Mouse (Mus musculus) gonadal fat pad, adult 2 months (tissue): ENCODE results near the gene Ifnar2. TPM values are rescaled to one million over a fixed set of nuclear protein-coding genes. Genes with fewer than 3 reads are reported as not detected.

Source experiments
- DNase-seq: peaks from one replicate; pipeline ENCODE4 v3.0.0-alpha.2; 2012; ENCODE audit warnings: low read depth
- polyA plus RNA-seq: library from polyadenylated mRNA; depleted of rRNA; stranded (reverse); fragments of >200 nt; gene quantifications from 2 replicates; pipeline ENCODE4 v1.2.3, GENCODE M21; 2012

Gene Ifnar2
- polyA plus RNA-seq, 1 experiment = 81.7 TPM

DNA sequence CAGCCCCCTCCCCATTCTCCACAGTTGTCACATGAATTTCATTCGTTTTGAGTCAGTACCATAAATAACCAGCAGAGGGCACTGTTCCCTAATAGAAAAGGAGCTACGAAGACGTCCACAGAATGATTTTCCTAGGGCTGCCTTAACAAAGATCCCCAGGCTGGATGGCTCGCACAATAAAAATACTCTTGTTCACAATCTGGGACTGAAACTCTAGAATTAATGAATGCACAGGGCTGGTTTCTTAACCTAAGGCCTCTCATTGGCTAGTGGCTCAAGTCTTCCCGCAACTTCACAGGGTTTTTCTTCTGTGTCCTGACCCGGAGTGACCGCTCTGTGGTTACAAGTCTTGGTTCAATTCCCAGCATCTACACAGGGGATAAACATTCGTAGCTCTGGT is 14.0 kb upstream of the Ifnar2 start:
- no peak for DNase-seq

DNA sequence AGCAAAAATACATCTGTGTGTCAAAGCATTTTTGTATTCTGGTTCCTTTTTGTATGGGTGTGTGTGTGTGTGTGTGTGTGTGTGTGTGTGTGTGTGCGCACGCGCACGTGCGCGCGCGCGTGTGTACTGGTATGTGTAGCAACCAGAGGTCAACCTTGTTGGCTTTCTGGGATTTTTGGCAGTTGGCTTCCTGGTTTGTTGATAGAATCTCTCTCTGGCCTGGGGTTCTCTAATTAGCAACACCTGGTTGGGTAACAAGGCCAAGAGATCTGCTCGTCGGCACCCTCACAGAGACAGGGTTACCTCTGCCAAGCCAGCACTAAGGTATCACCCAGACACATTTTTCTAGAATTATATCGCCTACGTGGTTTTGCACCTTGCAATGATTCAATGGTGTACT is 13.1 kb upstream of the Ifnar2 start:
- no peak for DNase-seq

DNA sequence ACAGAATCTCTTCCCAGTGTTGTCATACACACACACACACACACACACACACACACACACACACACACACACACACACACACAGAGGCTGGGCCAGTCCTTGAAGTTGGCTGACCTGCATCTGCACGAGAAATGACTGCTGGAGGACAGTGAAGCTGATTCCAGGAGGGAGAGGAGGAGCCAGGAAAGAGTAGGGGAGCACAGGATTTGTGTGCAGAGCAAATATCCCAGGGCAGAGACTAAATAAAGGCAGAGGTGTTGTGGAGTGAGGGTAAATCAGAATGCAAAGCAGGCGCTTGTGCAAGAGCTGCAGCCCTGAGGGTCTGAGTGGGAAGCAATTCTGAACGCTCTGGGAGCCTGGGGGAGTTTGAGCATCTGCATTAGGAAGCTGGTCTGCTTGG is 12.4 kb upstream of the Ifnar2 start:
- no peak for DNase-seq

DNA sequence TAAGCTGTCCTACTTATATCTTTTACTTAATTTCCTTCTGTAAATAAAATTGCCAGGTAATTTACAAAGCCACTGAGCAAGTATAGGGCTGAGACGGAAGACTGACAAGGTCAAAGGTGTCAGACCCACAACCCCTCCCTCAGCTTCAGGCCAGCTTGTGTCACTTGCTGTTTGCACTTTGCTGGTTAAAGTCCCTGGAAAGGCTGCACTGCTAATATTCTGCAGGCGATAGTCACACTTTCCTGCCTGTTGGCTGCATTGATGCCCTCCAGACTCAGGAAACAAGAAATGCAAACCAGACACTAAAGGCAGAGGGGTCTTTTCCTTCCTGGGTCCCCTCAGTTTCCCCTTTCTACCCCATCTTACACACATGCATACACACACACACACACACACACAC is 10.6 kb upstream of the Ifnar2 start:
- DNase-seq = no peak

DNA sequence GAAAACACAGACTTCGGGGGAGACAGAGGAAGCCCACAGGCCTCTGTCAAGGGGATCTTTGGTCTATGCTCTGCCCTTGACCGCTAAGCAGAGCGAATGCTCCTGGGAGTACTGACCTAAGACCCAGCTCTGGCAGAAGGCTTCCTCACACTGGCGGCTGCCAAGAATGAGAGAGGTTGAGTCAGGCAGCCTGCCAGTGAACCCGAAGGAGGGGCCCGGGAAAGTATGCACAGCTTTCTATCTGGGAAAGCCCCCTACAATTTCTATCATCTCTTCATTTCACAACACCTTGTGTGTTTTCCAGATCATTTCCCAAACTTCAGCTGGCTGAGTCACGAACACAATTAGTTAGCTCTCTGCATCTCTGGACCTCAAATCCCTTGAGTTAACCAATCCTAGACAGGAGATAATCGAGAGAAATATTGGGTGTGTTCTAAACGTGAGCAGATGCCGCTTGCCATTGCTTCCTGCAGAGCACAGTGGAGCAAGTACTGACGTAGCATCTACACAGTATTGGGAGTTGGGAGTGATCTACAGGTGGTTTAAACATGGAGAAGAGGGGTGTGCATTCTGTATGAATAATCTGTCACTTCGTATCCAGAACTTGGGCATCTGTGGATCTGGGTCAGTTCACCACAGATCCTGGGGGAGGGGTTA is 9.8 kb upstream of the Ifnar2 start:
- DNase-seq = no peak

DNA sequence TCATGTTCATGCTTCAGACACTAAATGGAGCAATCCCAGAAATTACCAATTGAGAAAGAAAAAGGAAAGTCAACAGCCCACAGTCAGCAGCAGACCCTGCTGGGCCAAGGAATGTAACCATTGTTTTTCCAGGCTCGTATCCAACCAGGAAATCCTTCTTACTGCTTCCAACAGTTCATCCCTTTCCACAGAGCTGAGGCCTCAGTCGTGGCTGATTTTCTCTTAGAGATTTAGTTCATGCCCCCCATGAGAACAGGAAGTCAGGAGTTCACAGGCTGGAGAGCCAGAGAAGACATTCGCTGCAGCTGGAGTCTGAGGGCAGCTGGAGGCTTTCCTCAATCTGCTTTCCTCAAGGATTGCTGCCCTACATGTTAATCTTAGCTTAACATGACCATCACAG is 9.1 kb upstream of the Ifnar2 start:
- DNase-seq = no peak

DNA sequence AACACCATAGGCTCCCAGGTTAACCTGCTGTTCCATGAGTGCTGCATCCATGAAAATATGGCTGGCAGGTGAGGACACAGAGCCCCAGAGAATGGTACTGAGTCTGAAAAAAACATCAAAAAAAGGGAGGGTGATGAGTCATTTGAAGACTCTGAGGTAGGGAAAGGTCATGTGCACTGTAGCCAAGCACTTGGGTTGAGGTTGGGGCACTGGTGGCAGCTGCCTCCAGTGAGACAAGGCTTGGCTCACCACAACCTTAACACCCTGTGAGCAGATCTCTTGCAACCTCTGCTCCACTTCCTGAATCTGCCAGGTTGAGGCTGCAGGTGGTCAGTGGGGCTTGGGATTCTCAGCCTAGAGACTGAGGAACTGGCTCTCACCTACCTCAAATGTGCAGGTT is 6.0 kb upstream of the Ifnar2 start:
- DNase-seq = no peak

DNA sequence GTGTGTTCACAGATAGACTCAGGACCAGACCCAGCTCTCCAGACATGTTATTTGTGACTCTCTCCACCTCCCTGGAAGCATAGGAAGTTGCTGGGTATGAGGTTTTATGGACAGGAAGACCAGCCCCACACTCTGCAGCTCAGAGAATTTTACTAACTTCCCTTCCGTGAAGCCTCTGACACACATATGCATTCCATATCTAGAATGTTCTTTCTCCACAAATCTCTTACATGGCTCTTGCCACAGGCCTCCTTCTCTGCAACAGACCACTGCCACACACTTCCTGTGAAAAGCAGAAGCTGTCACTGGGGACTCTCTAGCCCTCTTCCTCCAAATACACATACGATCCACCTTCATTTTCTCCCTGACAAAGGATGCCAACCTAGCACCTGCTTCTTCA is 5.5 kb upstream of the Ifnar2 start:
- no peak for DNase-seq

DNA sequence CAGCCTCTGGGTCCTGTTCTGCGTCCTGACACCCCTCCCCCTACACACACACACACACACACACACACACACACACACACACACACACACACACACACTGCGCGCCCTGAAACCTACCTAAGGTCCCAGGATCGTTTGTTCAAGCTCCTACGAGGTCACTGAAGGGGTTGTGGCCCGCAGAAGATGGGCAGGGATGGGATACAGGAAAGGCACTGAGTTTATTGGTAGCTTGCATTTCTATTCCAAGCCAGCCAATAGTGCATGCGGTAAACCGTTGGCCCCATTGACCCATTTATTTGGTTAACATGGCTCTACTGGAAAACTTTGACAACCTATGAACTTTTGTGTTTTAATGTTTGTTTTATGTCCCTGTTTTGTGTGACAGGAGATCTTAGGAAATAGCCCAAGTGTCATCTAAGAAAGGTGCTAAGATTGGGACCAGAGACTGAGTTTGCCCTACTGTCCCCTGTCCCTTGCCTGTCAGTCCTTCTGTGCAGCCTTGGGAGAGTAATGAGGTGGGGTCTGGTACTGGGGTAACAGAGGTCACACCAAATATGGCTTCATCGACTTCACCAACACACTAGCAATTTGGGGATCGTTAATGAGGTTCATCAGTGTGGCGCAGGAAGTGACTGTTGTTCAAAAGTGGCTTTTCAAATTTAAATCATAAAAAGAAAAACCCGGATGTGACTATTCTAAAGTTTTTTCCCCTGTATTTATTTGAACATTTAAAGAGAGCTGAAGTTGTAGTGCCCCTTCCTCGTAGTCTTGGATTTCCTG is 1.1 kb downstream of the Ifnar2 start:
- DNase-seq = no peak

DNA sequence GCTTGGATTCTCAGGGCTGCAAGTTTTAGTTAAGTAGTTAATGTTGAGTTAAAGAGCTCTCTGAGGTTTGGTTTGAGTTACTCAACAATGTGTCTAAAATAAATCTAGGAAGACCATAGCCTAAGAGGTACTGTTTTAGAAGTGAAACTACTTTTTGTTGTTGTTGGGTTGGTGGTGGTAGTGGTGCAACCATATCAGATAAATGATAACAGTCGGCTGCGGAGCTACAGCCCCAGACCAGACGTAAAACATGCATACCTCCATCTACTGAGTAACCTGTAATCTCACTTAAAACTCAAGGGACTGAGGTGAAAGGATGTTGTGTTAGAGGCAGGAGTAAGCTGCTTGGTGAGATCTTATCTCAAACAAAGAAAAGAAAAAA is 1.7 kb downstream of the Ifnar2 start:
- no peak for DNase-seq

DNA sequence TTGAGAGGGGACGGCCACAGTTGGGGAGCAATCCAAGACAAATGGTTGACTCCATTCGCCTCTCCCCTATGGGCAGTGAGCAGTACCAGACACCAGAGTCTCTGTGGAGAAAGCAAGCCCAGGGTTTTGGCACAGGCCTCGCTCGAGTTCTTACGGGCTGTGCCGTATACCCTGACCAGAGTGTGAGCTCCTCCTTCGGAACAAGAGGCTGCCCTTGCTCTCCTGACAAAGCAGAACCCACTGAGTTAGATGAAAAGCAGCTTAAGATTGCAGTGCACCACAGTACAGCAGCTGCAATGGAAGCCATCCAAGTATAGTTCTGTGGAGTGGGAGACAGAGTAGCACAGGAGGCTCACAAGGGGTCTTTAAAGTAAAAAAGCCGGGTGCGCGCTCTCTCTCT is 4.1 kb downstream of the Ifnar2 start:
- no peak for DNase-seq

DNA sequence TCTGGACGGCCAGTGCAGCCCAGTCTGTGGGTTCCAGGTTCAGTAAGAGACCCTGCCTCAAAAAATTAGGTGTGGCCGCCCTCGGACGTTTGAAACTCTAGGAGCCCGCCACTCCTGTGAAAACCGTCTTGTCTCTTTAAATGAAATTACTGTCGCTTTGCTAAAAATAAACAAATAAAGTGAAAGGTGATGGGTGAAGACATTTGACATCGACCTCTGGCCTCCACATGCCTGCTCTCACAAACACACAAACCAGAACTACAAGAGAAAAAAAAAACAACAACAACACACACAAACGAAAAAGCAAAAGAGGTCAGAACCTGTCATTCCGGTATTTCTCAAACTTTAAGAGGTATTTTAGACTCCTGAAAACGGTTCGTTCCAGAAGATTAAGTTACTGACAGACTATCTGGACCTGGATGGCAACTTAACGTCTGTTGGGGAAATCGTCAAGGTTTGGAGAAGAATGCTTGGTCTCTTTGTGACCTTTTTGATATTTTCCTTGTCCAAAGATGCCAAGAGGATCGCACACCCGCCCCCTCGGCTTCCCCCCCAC is 5.9 kb downstream of the Ifnar2 start:
- no peak for DNase-seq

DNA sequence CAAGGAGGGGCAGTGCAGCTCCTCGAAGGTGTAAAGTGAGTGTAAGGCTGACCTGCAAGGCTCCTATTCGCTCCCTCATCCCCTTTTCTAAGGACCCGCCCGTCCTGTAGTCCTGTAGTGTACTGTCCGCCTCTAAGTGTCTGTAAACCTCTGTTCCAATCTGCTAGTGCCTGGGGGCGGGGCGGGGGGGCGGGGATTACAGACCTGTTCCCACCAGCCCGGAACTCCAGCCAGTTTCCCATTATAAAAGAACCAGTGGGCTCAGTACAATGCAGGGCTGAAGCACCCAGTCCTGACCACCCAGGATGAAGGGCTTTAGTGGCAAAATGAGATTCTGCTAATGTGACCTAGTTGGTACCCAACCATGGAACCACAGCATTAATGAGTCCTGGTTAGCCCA is 6.4 kb downstream of the Ifnar2 start:
- DNase-seq = no peak

DNA sequence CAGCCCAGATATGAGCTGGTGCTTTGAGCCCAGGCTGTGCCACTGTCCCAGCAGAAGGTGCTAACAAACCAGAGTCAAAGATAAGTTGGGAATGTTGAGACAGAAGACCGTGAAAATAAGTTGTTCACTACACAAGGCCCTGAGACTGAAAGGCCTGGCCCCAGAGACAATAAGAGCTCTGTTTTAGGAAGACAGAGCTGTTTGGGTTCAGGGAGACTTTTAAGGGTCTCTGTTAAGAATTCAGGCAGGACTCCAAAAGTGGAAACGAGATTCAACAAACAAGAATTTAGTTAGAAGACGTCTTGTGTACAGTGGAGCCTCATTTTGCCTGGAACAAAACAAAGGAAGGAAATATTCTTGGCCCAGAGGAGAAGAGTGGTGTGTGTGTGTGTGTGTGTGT is 6.8 kb downstream of the Ifnar2 start:
- DNase-seq = no peak

DNA sequence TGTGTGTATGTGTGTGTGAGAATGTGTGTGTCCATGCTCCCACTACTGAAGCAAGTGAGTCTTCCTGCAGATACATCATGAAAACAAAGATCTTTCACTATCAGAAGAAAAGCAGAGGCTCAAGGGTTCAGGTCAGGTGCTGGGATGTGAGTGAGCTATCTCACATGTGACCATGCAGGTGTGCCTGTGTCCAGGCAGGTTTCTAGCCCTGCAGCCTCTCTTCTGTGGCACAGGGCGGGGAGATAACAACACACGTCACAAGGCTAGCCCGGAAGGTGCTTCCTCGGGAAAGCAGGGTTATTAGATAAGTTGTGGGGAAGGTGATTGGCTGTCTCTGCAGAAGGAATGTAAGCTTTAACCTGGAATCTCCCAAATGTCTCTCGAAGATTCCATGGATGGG is 7.6 kb downstream of the Ifnar2 start:
- no peak for DNase-seq

DNA sequence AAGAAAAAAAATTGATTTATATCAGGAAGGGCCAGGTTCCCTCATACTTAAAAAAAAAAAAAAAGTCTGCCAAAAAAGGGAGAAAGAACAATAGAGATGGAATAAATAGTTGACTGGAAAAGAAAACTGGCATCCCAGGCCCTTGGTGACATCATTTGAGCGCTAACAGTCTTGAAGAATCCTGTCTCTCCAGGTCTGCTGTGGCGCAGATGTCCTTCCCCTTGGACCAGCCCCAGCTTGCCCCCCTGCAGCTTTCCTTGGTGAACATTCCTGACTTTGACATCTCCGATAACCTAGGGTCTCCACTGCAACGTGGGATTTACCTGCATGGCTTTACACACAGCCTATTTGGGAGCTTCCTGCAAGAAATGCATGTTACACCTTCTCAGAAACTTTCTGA is 9.0 kb downstream of the Ifnar2 start:
- no peak for DNase-seq

DNA sequence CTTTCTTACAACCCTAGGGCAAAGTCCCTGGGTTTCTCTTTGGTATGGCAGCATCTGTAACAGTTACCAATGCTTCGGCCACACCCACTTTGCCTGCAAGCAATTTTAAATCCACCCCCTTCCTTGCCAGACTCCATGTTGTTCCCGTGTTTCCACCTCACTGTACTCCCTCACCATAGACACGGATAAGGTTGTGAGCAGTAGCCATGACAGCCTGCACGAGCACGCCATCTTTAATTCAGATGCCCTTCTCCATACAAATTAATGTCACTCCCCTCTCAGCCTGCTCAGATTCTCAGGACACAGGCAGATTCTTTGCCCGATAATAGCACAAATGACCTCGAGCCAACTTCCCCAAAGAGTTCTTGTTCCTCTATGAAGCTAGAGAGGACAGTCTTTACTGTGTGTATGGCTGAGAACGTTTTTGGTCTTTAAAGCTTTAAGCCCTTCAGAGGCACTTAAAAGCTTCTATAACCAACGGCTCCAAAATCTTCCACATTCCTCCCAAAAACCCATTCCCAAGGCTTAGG is 9.7 kb downstream of the Ifnar2 start:
- no peak for DNase-seq

DNA sequence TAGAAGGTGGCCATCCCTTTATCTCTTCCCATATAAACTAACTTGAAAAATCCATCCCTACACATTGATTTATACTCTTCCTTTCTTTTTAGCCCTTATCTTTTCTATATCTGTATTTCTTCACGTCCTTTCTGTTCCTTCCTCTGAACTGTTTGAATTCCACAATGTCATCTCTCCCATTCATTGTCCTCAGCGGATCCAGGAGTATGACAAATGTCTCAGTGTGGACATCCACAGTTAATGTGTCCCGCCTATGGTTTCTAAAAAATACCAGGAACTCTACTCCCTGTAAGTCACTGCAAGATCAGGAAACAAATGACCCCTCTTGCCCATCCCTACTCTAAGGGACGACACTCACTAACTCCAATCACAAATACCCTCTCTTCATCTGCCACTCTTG is 11.6 kb downstream of the Ifnar2 start:
- DNase-seq = no peak

DNA sequence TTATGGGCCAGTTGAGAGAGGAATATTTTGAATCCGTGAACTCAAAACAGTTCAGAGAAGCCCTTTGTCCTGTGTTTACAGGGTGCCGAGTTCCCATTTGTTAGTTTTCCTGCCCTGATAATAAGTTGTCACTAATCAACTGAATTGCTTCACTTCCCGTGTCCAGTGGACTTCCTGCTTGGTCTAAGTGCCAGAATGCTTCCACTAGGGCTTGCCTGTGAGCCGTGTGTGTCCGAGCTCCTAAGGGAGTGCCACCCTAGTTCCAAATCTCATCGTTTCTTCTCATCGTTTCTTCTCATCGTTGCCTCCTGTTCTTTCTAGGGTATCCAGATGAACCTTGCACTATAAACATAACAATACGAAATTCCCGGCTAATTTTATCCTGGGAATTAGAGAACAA is 13.0 kb downstream of the Ifnar2 start:
- no peak for DNase-seq

DNA sequence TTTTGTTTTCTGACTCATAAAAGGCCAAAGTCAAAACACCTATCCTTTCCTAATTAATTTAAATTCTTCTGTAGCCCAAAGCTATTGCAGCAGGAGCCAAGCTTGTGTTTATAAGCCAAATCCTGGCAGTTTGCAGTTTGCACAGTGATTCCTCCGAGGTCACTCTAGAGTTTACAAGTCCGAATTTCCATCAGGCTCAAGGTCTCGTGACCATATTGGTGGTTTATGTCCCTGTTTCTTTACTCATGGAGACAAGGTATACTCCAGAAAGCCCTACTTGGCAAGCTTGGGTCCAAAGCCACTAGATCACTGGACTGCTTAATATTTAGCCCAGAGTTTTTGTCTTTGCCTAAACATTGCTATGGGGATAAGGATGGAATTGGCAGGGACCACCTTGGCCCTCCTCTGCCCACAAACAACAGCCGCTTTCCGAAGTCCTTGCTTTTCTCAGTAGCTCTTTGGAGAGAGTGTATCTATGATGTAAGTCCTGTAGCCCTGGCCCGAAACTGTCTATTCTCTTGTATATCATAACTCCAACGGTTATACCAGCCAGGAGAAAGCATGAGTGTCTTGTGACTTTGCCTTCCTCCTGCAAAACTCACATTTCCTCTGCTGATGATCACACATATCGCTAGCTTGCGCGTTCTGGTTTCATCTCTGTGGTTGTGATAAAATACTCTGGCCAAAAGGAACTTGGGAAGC is 14.0 kb downstream of the Ifnar2 start:
- DNase-seq = no peak

DNA sequence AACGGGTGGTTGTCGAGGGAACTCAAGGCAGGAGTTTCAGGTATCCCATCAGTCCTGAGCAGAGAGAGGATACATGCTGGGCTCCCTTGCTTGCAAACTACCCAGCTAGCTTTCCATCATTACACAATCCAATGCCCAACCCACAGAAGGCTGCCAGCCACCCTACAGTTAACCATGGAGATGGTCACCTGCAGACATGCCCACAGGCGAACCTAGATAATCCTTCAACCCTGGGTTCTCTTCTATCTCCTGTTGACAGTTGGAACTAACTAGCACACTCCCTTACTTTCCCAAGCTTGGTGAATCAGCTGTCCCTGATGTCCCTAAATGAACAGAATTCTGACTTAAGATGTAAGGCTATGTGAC is 14.5 kb downstream of the Ifnar2 start:
- DNase-seq = no peak

DNA sequence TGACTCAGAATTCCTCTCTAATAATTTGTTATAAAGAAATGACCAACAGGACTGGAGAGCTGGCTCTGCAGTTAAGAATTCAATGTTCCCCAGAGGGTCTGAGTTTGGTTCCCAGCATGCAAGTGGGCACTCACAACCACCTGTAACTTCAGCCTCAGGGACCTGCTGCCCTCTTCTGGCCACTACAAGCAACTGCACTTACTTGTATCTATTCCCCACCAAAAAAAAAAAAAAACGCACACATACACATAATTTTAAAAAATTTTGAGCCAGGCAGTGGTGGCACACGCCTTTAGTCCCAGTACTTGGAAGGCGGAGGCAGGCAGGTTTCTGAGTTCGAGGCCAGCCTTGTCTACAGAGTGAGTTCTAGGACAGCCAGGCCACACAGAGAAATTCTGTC is 17.5 kb downstream of the Ifnar2 start:
- no peak for DNase-seq

DNA sequence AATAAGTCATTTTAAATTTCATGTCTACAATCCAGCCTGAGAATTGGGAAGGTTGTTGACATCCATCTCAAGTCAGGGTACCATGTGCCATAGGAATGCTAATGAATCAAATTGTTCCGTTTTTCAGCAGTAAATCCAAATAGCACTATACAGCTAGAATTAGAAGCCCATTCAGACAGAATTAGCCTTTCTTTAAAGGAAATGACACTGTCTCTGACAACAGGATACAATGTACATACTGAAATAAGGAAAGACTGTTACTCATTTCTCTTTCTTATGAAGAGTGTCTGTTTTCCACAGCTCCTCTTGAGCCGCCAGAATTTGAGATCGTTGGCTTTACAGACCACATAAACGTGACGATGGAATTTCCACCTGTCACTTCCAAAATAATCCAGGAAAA is 18.8 kb downstream of the Ifnar2 start, which contains the start of gene Gm21970:
Gene Gm21970, plus strand, starts transcription at position 301 of the 400 bp plus-strand sequence.
- no peak for DNase-seq
